Mouse (Mus musculus) embryonic facial prominence, embryonic 10.5 days (tissue): ENCODE data around the gene Vstm2l. TPM values are rescaled to one million over a fixed set of nuclear protein-coding genes. Genes with fewer than 3 reads are reported as not detected.
A peak's percentile ranks its signal among the peaks of the same experiment; 100 is the strongest.

ENCODE experiments used
- DNase-seq: peaks from one replicate; pipeline ENCODE4 v3.0.0-alpha.2; 2017; ENCODE audit warnings: low spot score
- H3K27ac ChIP-seq: fragments of 300-500 bp; sonication (generic); replicated peaks from 2 replicates; pipeline ENCODE4 v1.5.1; 2016; ENCODE audit warnings: mild to moderate bottlenecking
- H3K27me3 ChIP-seq: fragments of 300-500 bp; sonication (generic); replicated peaks from 2 replicates; pipeline ENCODE4 v1.6.1; 2016; ENCODE audit warnings: low read depth, mild to moderate bottlenecking; ENCODE audit not compliant: poor library complexity, severe bottlenecking
- H3K36me3 ChIP-seq: fragments of 300-500 bp; sonication (generic); replicated peaks from 2 replicates; pipeline ENCODE4 v1.6.1; 2016; ENCODE audit warnings: mild to moderate bottlenecking, moderate library complexity
- H3K4me1 ChIP-seq: fragments of 300-500 bp; sonication (generic); 2 replicates; pipeline ENCODE4 v1.6.1; 2016
- H3K4me3 ChIP-seq: fragments of 300-500 bp; sonication (generic); 2 replicates; pipeline ENCODE4 v1.5.1; 2016; ENCODE audit warnings: mild to moderate bottlenecking, moderate library complexity
- H3K9me3 ChIP-seq: fragments of 300-500 bp; sonication (generic); 2 replicates; pipeline ENCODE4 v1.6.1; 2016; ENCODE audit warnings: mild to moderate bottlenecking
- WGBS: fragments of 180-500 bp; shearing (Covaris S2); methylation state at CpG from one replicate; pipeline ENCODE4 v1.1.7; 2016; 5-methylcytosine and 5-hydroxymethylcytosine counted together
- polyA plus RNA-seq: library from polyadenylated mRNA; unstranded; fragments of >200 nt; fragmentation: Nextera tagmentation; extraction: Ambion mirVana; gene quantifications from 2 replicates; pipeline ENCODE4 v1.2.1, GENCODE M21; 2016

Gene Vstm2l
- polyA plus RNA-seq, 1 experiment from 2014 or later = 0.46 TPM

DNA sequence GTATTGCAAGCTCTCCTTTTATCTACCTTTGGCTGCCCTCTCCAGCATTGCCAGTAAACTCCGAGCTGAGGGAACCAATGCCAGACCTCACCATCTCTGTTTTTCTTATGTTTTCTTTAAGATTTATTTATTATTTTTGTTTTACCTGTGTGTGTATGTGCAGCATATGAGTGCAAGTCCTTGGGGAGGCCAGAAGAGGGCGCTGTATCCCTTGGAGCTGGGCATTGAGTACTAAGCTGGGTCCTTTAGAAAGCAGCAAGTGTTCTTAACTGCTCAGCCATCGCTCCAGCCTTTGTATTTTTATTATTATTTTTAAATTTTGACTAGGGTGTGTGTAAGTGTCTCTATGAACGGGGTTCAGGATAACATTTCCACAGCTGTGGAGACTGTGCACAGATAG is 22.2 kb downstream of the Vstm2l start:
- H3K36me3 ChIP-seq = no peaks in the 10 kb centered on the region
- no peak for DNase-seq
- no peak overlapping the region for H3K27ac ChIP-seq
- 84% methylated on average over 4 of the region's 4 CpGs for WGBS
- H3K9me3 ChIP-seq = no peaks in the 10 kb centered on the region
- no peak overlapping the region for H3K4me3 ChIP-seq
- H3K4me1 ChIP-seq = peaks cover 17% of the 10 kb centered on the region
- H3K27me3 ChIP-seq = peaks cover 39% of the 10 kb centered on the region

DNA sequence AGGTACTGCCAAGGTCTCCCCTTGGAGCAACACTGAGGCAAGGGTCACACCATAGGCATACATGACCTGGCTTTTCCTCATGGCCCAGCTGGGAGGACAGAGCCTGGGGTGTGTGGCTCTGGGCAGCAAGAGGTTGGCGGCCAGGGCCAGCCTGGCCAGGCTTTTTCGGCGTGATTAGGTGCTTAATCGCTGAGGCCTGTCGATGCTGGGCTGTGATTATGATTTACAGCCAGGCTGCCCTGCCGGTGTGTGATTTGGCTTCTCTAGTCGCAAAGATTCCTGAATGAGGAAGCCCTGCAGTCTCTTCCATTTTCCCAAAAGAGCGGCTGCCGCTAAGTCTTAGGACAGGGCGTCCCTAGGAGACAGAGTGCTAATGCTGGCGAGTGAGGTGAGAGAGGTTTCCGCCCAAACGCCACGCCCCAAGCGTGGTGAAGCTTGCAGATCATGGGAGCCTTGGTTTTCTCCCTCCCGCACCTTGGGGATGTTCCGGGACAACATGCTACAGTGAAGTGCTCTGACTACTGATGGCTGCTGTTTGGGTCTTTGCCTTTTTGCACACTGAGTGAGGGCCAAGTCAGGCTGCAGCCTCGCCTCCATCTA is 26.2 kb downstream of the Vstm2l start:
- DNase-seq = no peak
- Histone ChIP-seq H3K4me1 (peaks cover 32% of the 10 kb centered on the region), H3K9me3 (no peaks in the 10 kb centered on the region), H3K27me3 (peaks cover 63% of the 10 kb centered on the region), H3K27ac (no peak overlapping the region), H3K4me3 (peak overlapping the region; percentile 46), H3K36me3 (no peaks in the 10 kb centered on the region)
- 6% methylated on average over 18 of the region's 18 CpGs for WGBS

DNA sequence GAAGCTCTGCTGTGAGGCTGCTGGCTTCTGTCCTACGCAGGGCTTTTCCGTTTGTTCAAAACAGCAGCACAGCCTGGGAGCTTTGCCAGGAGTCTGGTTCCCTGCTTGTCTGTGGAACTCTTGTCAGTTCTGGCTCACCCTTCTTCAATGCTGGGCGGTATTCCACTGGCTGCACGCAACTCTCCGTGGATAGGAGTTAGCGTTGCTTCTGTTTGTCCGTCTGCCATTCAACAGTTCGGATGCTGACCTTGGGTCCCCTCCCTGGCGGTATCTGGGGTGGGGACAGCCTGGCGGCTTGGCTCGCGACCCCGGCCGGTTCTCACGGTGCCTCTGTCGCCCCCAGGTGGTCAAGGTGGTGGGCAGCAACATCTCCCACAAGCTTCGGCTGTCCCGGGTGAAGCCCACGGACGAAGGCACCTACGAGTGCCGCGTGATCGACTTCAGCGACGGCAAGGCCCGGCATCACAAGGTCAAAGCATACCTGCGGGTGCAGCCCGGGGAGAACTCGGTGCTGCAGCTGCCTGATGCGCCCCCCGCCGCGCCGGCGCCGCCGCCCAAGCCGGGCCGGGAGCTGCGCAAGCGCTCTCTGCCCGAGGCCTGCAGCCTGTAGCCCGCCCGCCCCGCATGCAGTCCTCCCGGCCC is 29.2 kb downstream of the Vstm2l start:
- peaks cover 55% of the 10 kb centered on the region for H3K27me3 ChIP-seq
- WGBS = 1% methylated on average over 47 of the region's 47 CpGs

DNA sequence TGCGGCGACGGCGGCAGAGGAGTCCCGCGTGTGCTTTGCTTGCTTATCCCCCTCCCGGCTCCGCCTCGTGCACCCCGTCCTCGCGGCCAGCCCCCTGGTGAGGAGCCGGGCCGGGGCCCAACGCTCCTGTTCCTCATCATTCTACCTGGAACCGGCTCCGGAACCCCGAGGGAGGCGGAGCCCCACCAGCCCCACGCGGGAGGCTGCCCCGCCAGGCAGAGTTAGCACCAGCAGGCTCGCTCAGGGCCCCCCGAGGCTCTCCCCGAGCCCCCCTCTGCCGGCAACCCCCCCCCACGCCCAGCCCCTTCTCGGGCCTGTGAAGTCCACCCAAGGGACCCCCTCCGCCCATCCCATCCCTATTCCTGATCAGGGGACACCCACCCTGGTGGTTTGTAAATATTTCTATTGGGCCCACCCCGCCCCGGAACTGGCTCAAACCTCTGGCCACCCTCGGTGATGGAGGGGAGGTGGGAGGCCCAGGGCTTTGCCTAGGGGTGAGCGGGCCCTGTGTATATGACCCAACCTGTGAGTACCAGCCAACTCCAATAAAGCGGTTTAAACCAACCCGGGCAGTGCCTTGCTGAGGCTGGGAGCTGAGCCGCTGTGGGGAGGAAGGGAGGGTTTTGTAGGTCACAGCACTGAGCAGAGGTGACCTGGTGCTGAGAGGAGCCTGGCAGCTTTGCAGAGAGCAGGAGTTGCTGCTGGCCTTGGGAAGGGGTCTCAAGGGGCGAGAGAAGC is 29.9 kb downstream of the Vstm2l start:
- WGBS = 9% methylated on average over 37 of the region's 37 CpGs
- peaks cover 32% of the 10 kb centered on the region for H3K4me1 ChIP-seq
- H3K9me3 ChIP-seq = no peaks in the 10 kb centered on the region
- H3K27ac ChIP-seq = peak overlapping the region; percentile 88
- H3K4me3 ChIP-seq = peak overlapping the region; percentile 71
- H3K27me3 ChIP-seq = peaks cover 48% of the 10 kb centered on the region
- no peaks in the 10 kb centered on the region for H3K36me3 ChIP-seq
- no peak for DNase-seq

More for the DNA sequence above, 29.2 kb downstream of the Vstm2l start:
- H3K36me3 ChIP-seq = no peaks in the 10 kb centered on the region
- peak overlapping the region; percentile 71 for H3K4me3 ChIP-seq
- H3K4me1 ChIP-seq = peaks cover 32% of the 10 kb centered on the region
- peak; percentile 88 for DNase-seq
- H3K27ac ChIP-seq = peak overlapping the region; percentile 88
- no peaks in the 10 kb centered on the region for H3K9me3 ChIP-seq

DNA sequence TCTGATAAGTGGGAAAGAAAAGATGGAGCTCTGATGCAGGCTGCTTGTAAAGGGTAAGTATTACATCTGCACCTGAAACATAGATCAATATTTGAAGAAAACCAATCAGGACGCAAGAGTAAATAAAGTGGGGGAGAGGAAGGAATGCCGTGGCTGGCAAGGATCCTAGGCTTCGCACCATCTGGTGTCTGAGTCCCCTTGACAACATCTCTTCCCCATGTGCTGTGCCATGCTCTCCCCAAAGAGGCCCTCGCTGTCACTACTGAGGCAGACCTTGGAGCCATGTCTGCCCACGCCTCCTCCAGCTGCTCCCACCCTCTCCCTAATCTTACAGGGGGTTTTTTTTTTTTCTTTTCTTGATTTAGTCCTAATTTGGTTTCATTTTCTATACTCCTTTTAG is 39.5 kb downstream of the Vstm2l start:
- Histone ChIP-seq H3K27ac (no peak overlapping the region), H3K4me1 (peaks cover 22% of the 10 kb centered on the region), H3K9me3 (no peaks in the 10 kb centered on the region), H3K4me3 (no peak overlapping the region), H3K36me3 (no peaks in the 10 kb centered on the region), H3K27me3 (no peaks in the 10 kb centered on the region)
- no peak for DNase-seq
- 88% methylated on average over 5 of the region's 5 CpGs for WGBS

DNA sequence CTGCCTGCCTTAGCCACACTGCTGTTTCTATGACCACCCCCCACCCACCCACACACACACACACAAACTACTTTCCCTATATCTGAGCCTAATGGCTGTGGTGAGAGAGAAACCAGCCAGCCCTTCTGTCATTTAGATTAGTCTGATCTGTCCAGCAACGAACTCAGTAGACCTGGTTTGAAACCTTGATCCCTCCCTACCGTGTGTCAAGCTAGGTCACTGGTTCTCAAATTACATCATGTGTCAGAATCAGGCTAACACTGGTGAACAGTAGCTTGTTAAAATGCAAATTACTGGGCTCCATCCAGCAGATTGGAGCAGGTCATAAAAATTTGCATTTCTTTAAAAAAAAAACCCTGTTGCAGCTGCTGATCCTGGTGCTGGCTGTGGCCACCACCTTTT is 43.3 kb downstream of the Vstm2l start:
- Histone ChIP-seq H3K36me3 (no peaks in the 10 kb centered on the region), H3K27ac (no peak overlapping the region), H3K4me3 (no peak overlapping the region), H3K4me1 (peaks cover 22% of the 10 kb centered on the region), H3K27me3 (no peaks in the 10 kb centered on the region), H3K9me3 (no peaks in the 10 kb centered on the region)
- 8% methylated on average over 2 of the region's 2 CpGs for WGBS
- no peak for DNase-seq

DNA sequence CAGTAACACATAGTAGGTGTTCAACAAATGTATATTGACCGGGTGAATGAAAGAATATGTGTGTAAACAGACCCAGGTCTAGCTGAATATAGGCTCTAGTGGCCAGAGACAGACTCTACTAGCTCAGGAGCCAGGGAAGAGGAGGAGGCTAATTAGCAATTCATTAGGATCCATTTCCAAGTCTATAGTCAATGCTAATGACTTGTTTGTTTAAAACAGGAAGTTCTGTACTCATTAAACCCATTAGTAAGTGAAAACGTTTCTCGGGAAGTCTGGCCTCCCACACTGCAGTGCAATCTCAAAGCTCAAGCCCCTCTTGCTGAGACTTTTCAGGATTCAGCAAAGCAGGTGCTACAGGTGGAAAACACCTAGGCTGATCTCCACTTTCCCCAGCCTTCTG is 53.4 kb downstream of the Vstm2l start:
- H3K27ac ChIP-seq = no peak overlapping the region
- H3K36me3 ChIP-seq = no peaks in the 10 kb centered on the region
- no peak overlapping the region for H3K4me3 ChIP-seq
- peaks cover 4% of the 10 kb centered on the region; the same call in 1 of the 2 replicates for H3K4me1 ChIP-seq
- no peak for DNase-seq
- H3K27me3 ChIP-seq = no peaks in the 10 kb centered on the region
- H3K9me3 ChIP-seq = no peaks in the 10 kb centered on the region
- 33% methylated on average over 3 of the region's 3 CpGs for WGBS

DNA sequence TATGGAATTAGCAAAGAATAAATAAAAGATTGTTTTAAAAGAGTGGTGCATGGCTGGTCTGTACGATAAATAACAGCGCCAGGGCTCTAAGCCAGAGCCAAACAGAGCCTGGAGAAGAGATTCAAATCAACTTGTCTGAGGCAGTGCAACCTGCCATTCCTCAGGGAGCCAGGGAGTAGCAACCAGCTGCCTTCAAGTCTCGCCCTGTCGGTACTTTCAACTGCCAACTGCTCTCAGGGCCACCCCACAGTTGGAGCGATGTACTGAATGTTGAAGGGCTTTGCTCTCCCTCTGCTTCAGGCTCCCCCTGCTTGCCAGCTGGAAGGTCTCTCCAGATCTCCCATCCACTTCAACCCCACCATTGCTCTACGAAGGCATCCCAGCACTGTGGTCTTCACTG is 55.7 kb downstream of the Vstm2l start:
- no peak overlapping the region for H3K27ac ChIP-seq
- H3K4me1 ChIP-seq = peaks cover 13% of the 10 kb centered on the region
- H3K4me3 ChIP-seq = no peak overlapping the region
- DNase-seq = no peak
- no peaks in the 10 kb centered on the region for H3K36me3 ChIP-seq
- H3K9me3 ChIP-seq = no peaks in the 10 kb centered on the region
- peaks cover 12% of the 10 kb centered on the region for H3K27me3 ChIP-seq
- 63% methylated on average over 6 of the region's 6 CpGs for WGBS

DNA sequence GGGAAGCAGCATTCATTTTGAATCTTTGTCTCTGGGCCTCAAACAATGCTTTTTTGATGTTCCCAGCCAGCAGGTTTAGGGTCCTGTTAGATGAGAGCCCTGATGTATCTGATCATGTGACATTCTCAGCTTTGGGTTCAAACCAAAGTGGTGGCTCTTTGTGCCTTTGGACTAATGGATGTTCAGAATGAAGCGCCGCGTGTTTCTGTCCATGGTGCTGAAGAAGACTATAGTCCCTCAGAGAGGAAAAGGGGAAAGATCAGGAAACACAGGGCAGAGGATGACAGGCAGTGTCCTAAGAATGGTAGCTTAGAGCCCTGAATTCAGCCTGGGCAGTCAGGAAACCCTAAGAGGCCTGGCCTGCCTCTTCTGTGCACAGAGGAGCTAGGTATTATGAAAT is 56.2 kb downstream of the Vstm2l start:
- Histone ChIP-seq H3K9me3 (no peaks in the 10 kb centered on the region), H3K4me3 (no peak overlapping the region), H3K27me3 (peaks cover 17% of the 10 kb centered on the region), H3K27ac (no peak overlapping the region), H3K36me3 (no peaks in the 10 kb centered on the region), H3K4me1 (peaks cover 19% of the 10 kb centered on the region)
- 2% methylated on average over 3 of the region's 3 CpGs for WGBS
- DNase-seq = peak; percentile 77

DNA sequence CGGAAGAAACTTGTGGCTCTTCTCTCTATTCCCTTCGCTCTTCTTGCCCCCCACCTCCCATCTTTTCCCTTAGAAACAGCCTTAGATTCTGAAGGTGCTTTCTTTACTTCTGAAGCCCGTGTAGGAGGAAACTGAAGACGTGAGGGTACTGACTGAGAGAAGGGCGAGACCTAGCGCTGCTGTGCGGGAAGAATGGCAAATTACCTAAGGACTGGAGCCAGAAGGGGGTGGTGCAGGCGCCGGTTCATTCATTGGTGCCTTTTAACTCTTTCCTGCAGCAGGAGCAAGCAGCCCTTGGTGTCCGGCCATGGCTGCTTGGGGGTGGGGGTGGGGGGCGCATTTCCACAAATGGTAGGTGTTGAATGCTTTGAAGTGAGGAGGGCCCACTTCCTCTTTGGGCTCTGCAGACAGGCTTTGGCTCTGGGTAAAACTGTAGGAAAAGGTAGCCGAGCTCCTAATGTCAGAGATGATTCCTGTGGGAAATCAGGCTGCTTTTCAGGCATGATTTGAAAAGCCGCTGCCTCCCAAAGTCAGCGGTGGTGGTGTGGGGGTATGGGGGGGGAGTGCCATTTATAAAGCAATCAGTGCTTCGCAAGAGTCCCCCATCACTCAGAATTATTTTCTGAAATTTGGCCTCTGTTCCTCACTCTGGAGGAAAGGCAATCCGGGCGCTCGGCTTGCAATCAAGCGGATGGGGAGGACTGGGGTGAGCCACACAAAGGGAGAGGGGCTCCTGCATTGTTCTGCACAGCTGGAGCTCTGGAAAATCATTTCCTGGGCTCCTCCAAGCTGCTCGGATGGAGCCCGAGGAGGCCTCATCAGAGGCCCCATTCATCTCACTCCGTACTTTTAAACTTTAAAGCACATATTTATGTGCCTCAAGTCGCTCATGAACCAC is 60.4 kb downstream of the Vstm2l start:
- H3K36me3 ChIP-seq = 0 out of 2 replicates have a peak, but pooled peaks cover 2% of the 10 kb centered on the region
- peaks cover 20% of the 10 kb centered on the region for H3K4me1 ChIP-seq
- 0 out of 2 replicates have a peak overlapping the region, but pooled peaks have one; percentile 24 for H3K27ac ChIP-seq
- no peaks in the 10 kb centered on the region for H3K9me3 ChIP-seq
- peak; percentile 22 for DNase-seq
- peaks cover 25% of the 10 kb centered on the region for H3K27me3 ChIP-seq
- peak overlapping the region; percentile 37 for H3K4me3 ChIP-seq
- WGBS = 2% methylated on average over 23 of the region's 23 CpGs

DNA sequence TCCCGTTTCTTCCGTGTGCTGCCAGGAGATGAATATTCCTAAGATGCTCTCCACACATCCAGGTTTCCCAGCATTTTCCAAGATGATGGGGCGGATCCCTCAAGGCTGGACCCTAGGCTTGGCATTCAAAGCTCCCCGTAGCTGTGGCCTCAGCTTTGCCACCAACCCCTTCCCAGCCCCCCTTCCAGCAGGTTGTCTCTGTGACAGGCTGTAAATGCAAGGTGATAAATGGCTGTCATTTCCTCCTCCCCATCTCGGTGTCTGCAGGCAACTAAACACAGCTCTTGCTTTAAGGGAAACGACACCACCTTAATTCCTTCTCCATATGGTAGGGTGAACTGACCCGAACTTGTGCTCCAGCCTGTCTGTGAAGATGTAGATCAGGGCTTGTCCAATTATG is 61.1 kb downstream of the Vstm2l start:
- Histone ChIP-seq H3K9me3 (no peaks in the 10 kb centered on the region), H3K27ac (0 out of 2 replicates have a peak overlapping the region, but pooled peaks have one; percentile 24), H3K4me3 (peak overlapping the region; percentile 37), H3K4me1 (peaks cover 18% of the 10 kb centered on the region), H3K27me3 (peaks cover 25% of the 10 kb centered on the region), H3K36me3 (peaks cover 8% of the 10 kb centered on the region; the same call in 1 of the 2 replicates)
- no peak for DNase-seq
- 14% methylated on average over 7 of the region's 7 CpGs for WGBS

DNA sequence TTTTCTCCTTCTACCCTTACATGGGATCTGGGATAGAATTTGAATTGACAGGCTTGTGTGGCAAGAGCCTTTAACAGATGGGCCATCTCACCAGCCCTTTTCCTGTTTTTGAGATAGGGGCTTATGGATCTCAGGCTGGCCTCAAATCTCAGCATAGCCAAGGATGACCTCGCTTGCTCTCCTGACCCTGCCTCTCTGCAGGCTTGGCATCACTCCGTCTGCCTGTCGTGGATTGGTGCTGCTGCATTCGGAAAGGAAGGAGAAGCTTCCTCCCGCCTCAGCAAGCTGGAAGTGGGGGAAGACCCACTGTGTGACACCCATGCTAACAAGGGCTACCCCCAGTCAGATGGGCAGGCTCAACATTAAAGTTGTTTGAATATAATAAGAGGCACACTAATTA is 64.8 kb downstream of the Vstm2l start:
- H3K27ac ChIP-seq = no peak overlapping the region
- no peak overlapping the region for H3K4me3 ChIP-seq
- peaks cover 22% of the 10 kb centered on the region for H3K27me3 ChIP-seq
- DNase-seq = no peak
- H3K9me3 ChIP-seq = no peaks in the 10 kb centered on the region
- WGBS = 63% methylated on average over 5 of the region's 5 CpGs
- peaks cover 30% of the 10 kb centered on the region for H3K36me3 ChIP-seq
- peaks cover 17% of the 10 kb centered on the region for H3K4me1 ChIP-seq
